12 mouse cellular contexts compared by ENCODE assay signal in the genomic region with DNA sequence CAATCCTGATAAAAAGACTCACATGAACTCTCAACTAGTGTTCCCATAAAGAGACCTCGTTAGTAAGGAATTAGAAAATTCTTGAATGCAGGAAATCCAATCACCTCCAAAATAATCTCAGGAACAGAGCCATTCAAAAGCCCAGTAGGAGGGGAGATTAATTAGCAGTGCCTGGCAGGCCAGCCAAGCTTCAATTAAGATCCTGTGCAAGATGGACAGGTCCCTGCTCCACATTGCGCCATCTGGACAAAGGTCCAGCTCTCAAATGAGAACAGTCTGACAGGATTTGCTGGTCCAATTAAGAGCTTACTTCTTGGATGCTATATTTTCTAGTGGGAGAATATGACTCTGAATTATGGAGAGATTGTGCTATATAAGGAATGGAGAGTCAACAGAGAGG. TPM values are rescaled to one million over a fixed set of nuclear protein-coding genes. Genes with fewer than 3 reads are reported as not detected.
DNase-seq lines count a peak whose midpoint lies in the region; ATAC-seq lines count a peak whose summit lies in the region.
"Had no signal": no experiment of that assay in that cellular context is flagged by ENCODE, and none has a peak within 500 bp of the region (broad histone marks: within the 10 kb centered on the region; RNA-seq: fewer than 3 reads in every experiment).

No protein-coding gene starts in this region.

- 57% methylated on average over 2 of the region's 2 CpGs for WGBS in embryonic facial prominence, embryonic 14.5 days
- WGBS in embryonic facial prominence, embryonic 10.5 days = 52% methylated on average over 2 of the region's 2 CpGs

- H3K36me3 ChIP-seq in embryonic facial prominence, embryonic 14.5 days (ENCODE audit: control insufficient read depth, insufficient read depth, low read length) = no peaks in the 10 kb centered on the region
- no peaks in the 10 kb centered on the region for H3K36me3 ChIP-seq in embryonic facial prominence, embryonic 10.5 days (replicated peaks)
- H3K36me3 ChIP-seq: hindbrain, embryonic 15.5 days; limb, embryonic 13.5 days had no signal

- H3K27me3 ChIP-seq in embryonic facial prominence, embryonic 14.5 days (replicated peaks; ENCODE audit: control insufficient read depth, insufficient read depth, low read length) = no peaks in the 10 kb centered on the region
- H3K27me3 ChIP-seq in embryonic facial prominence, embryonic 10.5 days (replicated peaks; ENCODE audit: low read depth, poor library complexity, severe bottlenecking) = no peaks in the 10 kb centered on the region
- H3K27me3 ChIP-seq: hindbrain, embryonic 15.5 days; limb, embryonic 13.5 days had no signal

- peak; percentile 70 for DNase-seq in embryonic facial prominence, embryonic 14.5 days (ENCODE audit: low spot score)
- no peak for DNase-seq in embryonic facial prominence, embryonic 10.5 days (ENCODE audit: low spot score)
- peak; percentile 31 for DNase-seq in right cerebral cortex, adult 18-20 months
- no peak for DNase-seq in right cerebral cortex, postnatal 4 days
- DNase-seq in frontal cortex, adult 2 months (ENCODE audit: extremely low spot score in 1 of 2, low spot score in 1 of 2) = peak; percentile 33 to 44
- peak; percentile 90 for DNase-seq in retina, embryonic 14.5 days (ENCODE audit: low spot score)
- DNase-seq in lung, postnatal 25 days (ENCODE audit: low spot score) = no peak
- no peak for DNase-seq in heart, postnatal 25 days (ENCODE audit: low spot score)
- DNase-seq: gastrocnemius, postnatal 10 days had no signal

- no peak overlapping the region for H3K9ac ChIP-seq in embryonic facial prominence, embryonic 14.5 days (ENCODE audit: low read depth, low read length)
- H3K9ac ChIP-seq: hindbrain, embryonic 15.5 days; limb, embryonic 13.5 days had no signal

- no peak for ATAC-seq in embryonic facial prominence, embryonic 14.5 days (ENCODE audit: low read depth)
- ATAC-seq: Patski had no signal

- no peak overlapping the region for H3K4me2 ChIP-seq in embryonic facial prominence, embryonic 14.5 days (ENCODE audit: low read depth, low read length)
- H3K4me2 ChIP-seq: hindbrain, embryonic 15.5 days; limb, embryonic 13.5 days had no signal

- H3K4me1 ChIP-seq in embryonic facial prominence, embryonic 14.5 days (ENCODE audit: control insufficient read depth, insufficient read depth, low read length) = no peaks in the 10 kb centered on the region
- H3K4me1 ChIP-seq in embryonic facial prominence, embryonic 10.5 days = peaks cover 20% of the 10 kb centered on the region
- H3K4me1 ChIP-seq: limb, embryonic 13.5 days had no signal

- no peak overlapping the region for H3K4me3 ChIP-seq in embryonic facial prominence, embryonic 14.5 days (ENCODE audit: low read depth, low read length)
- H3K4me3 ChIP-seq in embryonic facial prominence, embryonic 10.5 days = no peak overlapping the region
- H3K4me3 ChIP-seq: hindbrain, embryonic 15.5 days; limb, embryonic 13.5 days had no signal

- H3K27ac ChIP-seq in embryonic facial prominence, embryonic 14.5 days (replicated peaks; ENCODE audit: low read depth, low read length) = no peak overlapping the region
- H3K27ac ChIP-seq in embryonic facial prominence, embryonic 10.5 days (replicated peaks) = no peak overlapping the region
- H3K27ac ChIP-seq: hindbrain, embryonic 15.5 days; limb, embryonic 13.5 days had no signal

- intact Hi-C loops in heart, postnatal 25 days (cut with DNase I) = no loop called here

- no peaks in the 10 kb centered on the region for H3K9me3 ChIP-seq in embryonic facial prominence, embryonic 14.5 days (ENCODE audit: control insufficient read depth, low read length)
- H3K9me3 ChIP-seq in embryonic facial prominence, embryonic 10.5 days = no peaks in the 10 kb centered on the region
- H3K9me3 ChIP-seq: hindbrain, embryonic 15.5 days; limb, embryonic 13.5 days had no signal

RNA-seq across cellular contexts. Expression of gene Gldc, which starts 15.2 kb away (rescaled TPM):
- 2.5 and 4.3 TPM in 2 replicates for polyA plus RNA-seq in embryonic facial prominence, embryonic 14.5 days (2014; fragmentation: Nextera tagmentation; extraction: Ambion mirVana)
- polyA plus RNA-seq in embryonic facial prominence, embryonic 10.5 days (2016; fragmentation: Nextera tagmentation; extraction: Ambion mirVana) = 14.6 and 17.2 TPM in 2 replicates
- 33.1 and 36.5 TPM in 2 replicates for polyA plus RNA-seq in frontal cortex, adult 2 months (2012; rRNA removed)
- under 1 TPM; 0.16 to 0.22 TPM for total RNA-seq in heart, postnatal 25 days (2021)

Comparison
In these comparisons a context has a peak if more than half of its experiments do, and no peak if none do; other contexts are left out.
1. DNase-seq: peak in embryonic facial prominence, embryonic 14.5 days (single experiment), right cerebral cortex, adult 18-20 months (single experiment), frontal cortex, adult 2 months (2 of 2) and retina, embryonic 14.5 days (single experiment); none in embryonic facial prominence, embryonic 10.5 days (single experiment), right cerebral cortex, postnatal 4 days (single experiment), lung, postnatal 25 days (single experiment) and heart, postnatal 25 days (single experiment).